Mouse (Mus musculus): ENCODE data around the gene Prrx1. TPM values are rescaled to one million over a fixed set of nuclear protein-coding genes. Genes with fewer than 3 reads are reported as not detected.

Prrx1 gene
- polyA plus RNA-seq, 1 experiment from 2014 or later: 128 TPM

DNA sequence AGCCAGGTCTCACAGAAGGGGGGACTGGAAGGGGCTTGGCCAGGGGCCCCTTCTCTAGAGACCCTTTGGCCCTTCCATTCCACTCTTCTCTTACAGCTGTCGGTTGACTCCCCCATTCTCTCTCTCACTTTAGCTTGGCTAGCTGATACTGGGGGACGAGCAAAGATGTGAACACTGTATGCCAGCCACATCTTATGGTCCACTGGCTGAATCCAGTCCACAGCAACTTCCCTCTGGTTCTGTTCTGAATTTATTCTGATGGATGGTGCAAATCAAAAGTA, 32.7 kb downstream of the Prrx1 start:
- peaks cover 50% of the 10 kb centered on the region for H3K36me3 ChIP-seq (replicated peaks)
- H3K4me3 ChIP-seq: no peak overlapping the region
- no peaks in the 10 kb centered on the region for H3K9me3 ChIP-seq
- no peak overlapping the region for H3K27ac ChIP-seq (replicated peaks)
- no peaks in the 10 kb centered on the region for H3K27me3 ChIP-seq (replicated peaks; ENCODE audit: low read depth, poor library complexity, severe bottlenecking)
- WGBS: 57% methylated on average over 2 of the region's 2 CpGs
- no peak for DNase-seq (ENCODE audit: low spot score)
- H3K4me1 ChIP-seq: peaks cover 38% of the 10 kb centered on the region

DNA sequence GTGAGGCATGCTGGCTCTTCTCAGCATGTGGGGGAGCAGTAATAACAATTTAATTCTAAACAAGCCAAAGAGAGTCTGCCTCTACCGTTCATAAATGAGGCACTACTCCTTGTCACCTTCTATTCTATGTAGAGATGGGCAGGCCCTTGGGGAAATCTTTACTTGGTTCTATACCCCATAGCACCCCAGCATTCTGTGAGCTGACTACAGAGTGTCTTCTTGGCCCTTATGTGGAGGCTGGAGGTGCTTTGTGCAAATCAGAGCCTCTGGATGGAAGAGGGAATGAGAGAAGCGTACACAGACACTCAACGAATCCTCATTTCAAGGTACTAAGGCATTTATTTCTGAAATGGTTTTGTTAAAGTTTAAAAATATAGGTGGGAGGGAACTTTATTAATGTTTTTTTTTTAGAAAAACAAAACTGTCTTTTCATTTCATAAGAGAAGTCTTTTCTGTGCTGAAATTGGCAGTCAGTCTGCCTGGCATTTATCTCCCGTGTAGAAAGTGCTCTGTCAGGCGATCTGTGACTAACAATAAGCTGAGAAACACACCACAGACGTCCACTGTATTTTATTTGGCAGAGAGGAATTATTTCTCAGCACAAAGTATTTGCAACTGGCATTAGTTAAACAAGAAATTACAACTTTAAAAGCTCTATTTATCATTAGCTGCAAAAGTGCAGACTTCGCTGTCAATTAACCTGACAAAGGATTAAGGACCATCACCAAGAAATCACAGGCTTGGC, 33.2 kb downstream of the Prrx1 start:
- Histone ChIP-seq H3K4me3 (no peak overlapping the region), H3K36me3 (replicated peaks) (peaks cover 53% of the 10 kb centered on the region)
- WGBS: 70% methylated on average over 7 of the region's 7 CpGs

DNA sequence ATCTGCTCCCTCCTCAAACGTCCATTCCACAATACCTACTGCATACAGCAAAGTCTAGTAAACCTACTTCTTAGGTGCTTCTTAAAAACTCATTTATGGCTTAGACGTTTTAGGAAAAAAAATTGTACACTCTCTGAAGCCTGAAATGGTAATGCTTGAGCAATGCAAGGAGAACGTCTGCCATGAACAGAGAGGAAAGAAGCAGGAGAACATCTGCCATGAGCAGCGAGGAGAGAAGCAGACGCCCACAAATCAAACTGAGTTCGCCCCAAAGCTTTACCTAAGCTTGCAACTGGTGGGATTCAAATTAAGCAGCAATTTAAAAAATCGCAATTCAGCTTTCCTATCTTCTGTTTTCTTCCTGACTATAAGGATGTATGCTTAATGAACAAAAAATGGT, 36.4 kb downstream of the Prrx1 start:
- peaks cover 63% of the 10 kb centered on the region for H3K36me3 ChIP-seq (replicated peaks)
- 88% methylated on average over 7 of the region's 7 CpGs for WGBS
- no peaks in the 10 kb centered on the region for H3K27me3 ChIP-seq (replicated peaks; ENCODE audit: low read depth, poor library complexity, severe bottlenecking)
- no peak overlapping the region for H3K27ac ChIP-seq (replicated peaks)
- H3K4me3 ChIP-seq: no peak overlapping the region
- DNase-seq (ENCODE audit: low spot score): no peak
- H3K4me1 ChIP-seq: peaks cover 12% of the 10 kb centered on the region
- H3K9me3 ChIP-seq: no peaks in the 10 kb centered on the region

More for the DNA sequence above, 33.2 kb downstream of the Prrx1 start:
- H3K27me3 ChIP-seq (replicated peaks; ENCODE audit: low read depth, poor library complexity, severe bottlenecking): no peaks in the 10 kb centered on the region
- peaks cover 33% of the 10 kb centered on the region for H3K4me1 ChIP-seq
- no peaks in the 10 kb centered on the region for H3K9me3 ChIP-seq
- DNase-seq (ENCODE audit: low spot score): no peak
- no peak overlapping the region for H3K27ac ChIP-seq (replicated peaks)

DNA sequence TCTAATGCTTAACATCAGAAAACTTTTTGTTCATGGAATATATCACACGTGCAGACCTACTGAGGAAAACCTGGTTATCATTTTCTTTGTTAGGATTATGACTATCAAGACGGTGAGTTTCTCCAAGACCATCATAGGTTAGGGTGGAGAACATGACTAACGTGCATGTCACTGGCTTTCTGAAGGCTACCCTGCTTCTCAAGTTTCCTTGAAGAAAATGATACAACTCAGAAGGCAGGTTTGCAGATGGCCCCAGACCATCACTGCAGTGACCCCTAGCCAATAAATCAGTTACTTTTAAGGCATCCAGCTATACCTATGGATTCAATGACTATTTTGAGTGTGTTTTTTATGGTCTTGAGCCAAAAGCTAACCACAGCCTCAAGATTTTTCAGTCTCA, 38.6 kb downstream of the Prrx1 start:
- no peaks in the 10 kb centered on the region for H3K4me1 ChIP-seq
- peaks cover 61% of the 10 kb centered on the region for H3K36me3 ChIP-seq (replicated peaks)
- WGBS: 94% methylated on average over 3 of the region's 3 CpGs
- no peak overlapping the region for H3K27ac ChIP-seq (replicated peaks)
- no peaks in the 10 kb centered on the region for H3K27me3 ChIP-seq (replicated peaks; ENCODE audit: low read depth, poor library complexity, severe bottlenecking)
- H3K9me3 ChIP-seq: no peaks in the 10 kb centered on the region
- no peak overlapping the region for H3K4me3 ChIP-seq
- DNase-seq (ENCODE audit: low spot score): no peak

DNA sequence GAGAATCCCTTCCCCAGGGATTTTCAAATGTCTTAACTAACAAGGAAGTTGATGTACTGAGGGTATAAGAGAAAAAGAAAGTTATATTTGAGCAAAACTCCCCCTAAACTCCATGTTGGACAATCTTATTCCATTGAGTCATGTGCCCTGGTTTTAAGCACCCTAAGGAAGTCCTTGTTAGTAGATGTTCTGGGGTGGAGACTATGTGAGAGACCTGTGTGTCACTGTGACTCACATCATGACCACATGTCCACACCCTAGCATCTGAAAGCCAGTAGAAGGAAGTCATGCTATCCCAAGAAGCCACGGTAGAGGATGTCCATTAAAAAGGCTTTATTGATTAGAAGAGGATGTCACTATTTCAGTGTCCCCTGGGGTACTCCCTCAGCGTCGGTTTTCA, 40.4 kb downstream of the Prrx1 start:
- Histone ChIP-seq H3K4me1 (no peaks in the 10 kb centered on the region), H3K9me3 (no peaks in the 10 kb centered on the region), H3K27me3 (replicated peaks; ENCODE audit: low read depth, poor library complexity, severe bottlenecking) (no peaks in the 10 kb centered on the region), H3K4me3 (no peak overlapping the region), H3K36me3 (replicated peaks) (peaks cover 62% of the 10 kb centered on the region), H3K27ac (replicated peaks) (no peak overlapping the region)
- DNase-seq (ENCODE audit: low spot score): no peak
- 90% methylated on average over 3 of the region's 3 CpGs for WGBS

GRCm38 (mm10) chr1:163266853-163267538, 46.5 kb downstream of the Prrx1 start:
- WGBS: 94% methylated on average over 8 of the region's 8 CpGs
- Histone ChIP-seq H3K4me1 (no peaks in the 10 kb centered on the region), H3K36me3 (replicated peaks) (peaks cover 50% of the 10 kb centered on the region)

DNA sequence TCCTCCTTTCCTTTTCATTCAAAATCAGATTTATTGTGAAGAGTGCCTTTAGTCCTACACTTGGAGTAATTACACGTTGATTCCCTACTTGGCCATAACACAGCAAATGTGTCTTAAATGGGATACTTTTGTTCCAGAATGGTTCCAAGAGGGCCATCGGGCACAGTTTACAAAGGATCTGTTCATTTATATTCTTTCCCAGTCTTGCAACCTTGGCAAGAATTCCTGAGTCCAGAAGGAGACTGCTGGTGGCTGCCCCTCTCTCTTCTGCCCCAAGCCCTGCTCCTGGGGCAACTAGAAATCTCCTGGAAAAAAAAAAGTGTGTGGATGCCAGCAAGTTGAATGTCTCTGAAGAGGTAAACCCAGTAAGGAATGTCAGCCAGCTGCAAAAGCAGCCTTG, 56.2 kb downstream of the Prrx1 start:
- DNase-seq (ENCODE audit: low spot score): no peak
- no peaks in the 10 kb centered on the region for H3K27me3 ChIP-seq (replicated peaks; ENCODE audit: low read depth, poor library complexity, severe bottlenecking)
- H3K27ac ChIP-seq (replicated peaks): no peak overlapping the region
- H3K4me1 ChIP-seq: no peaks in the 10 kb centered on the region
- no peak overlapping the region for H3K4me3 ChIP-seq
- no peaks in the 10 kb centered on the region for H3K9me3 ChIP-seq
- 86% methylated on average over 2 of the region's 2 CpGs for WGBS
- H3K36me3 ChIP-seq (replicated peaks): peaks cover 97% of the 10 kb centered on the region

More at GRCm38 (mm10) chr1:163266853-163267538, 46.5 kb downstream of the Prrx1 start:
- H3K27me3 ChIP-seq (replicated peaks; ENCODE audit: low read depth, poor library complexity, severe bottlenecking): no peaks in the 10 kb centered on the region
- H3K4me3 ChIP-seq: no peak overlapping the region
- H3K27ac ChIP-seq (replicated peaks): no peak overlapping the region
- H3K9me3 ChIP-seq: no peaks in the 10 kb centered on the region
- DNase-seq (ENCODE audit: low spot score): no peak

DNA sequence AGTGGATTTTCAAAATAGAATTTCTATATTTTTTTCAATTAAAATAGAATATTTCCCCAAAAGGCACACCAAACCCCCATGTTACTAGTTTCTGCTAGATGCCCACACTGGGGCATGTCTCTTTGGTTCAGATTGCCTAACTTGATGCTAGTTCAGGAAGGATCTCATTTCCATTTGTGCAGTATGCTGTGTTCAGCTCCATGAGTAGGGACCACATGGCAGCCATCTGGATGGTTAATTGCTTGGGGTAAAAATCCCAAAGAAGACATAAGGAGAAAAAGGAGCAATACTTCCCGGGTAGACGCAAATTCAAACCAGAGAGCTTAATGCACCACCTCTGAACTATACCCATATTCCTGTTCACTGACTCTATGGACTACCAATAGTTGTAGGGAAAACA, 57.6 kb downstream of the Prrx1 start:
- Histone ChIP-seq H3K27me3 (replicated peaks; ENCODE audit: low read depth, poor library complexity, severe bottlenecking) (no peaks in the 10 kb centered on the region), H3K4me1 (no peaks in the 10 kb centered on the region), H3K9me3 (no peaks in the 10 kb centered on the region), H3K36me3 (replicated peaks) (peaks cover 98% of the 10 kb centered on the region), H3K4me3 (no peak overlapping the region), H3K27ac (replicated peaks) (no peak overlapping the region)
- WGBS: 60% methylated on average over 2 of the region's 2 CpGs
- no peak for DNase-seq (ENCODE audit: low spot score)

- Histone ChIP-seq H3K9me3 (no peaks in the 10 kb centered on the region), H3K4me3 (no peak overlapping the region), H3K27me3 (replicated peaks; ENCODE audit: low read depth, poor library complexity, severe bottlenecking) (no peaks in the 10 kb centered on the region), H3K4me1 (no peaks in the 10 kb centered on the region), H3K27ac (replicated peaks) (no peak overlapping the region), H3K36me3 (replicated peaks) (peaks cover 93% of the 10 kb centered on the region)
- DNase-seq (ENCODE audit: low spot score): no peak
- 87% methylated on average over 4 of the region's 4 CpGs for WGBS
Observed at GRCm38 (mm10) chr1:163252796-163253195, 60.7 kb downstream of the Prrx1 start.

GRCm38 (mm10) chr1:163252331-163252730, 61.2 kb downstream of the Prrx1 start:
- H3K9me3 ChIP-seq: no peaks in the 10 kb centered on the region
- no peak overlapping the region for H3K27ac ChIP-seq (replicated peaks)
- H3K27me3 ChIP-seq (replicated peaks; ENCODE audit: low read depth, poor library complexity, severe bottlenecking): no peaks in the 10 kb centered on the region
- no peaks in the 10 kb centered on the region for H3K4me1 ChIP-seq
- peaks cover 93% of the 10 kb centered on the region for H3K36me3 ChIP-seq (replicated peaks)
- no peak overlapping the region for H3K4me3 ChIP-seq
- DNase-seq (ENCODE audit: low spot score): no peak
- WGBS: 82% methylated on average over 5 of the region's 5 CpGs

- no peaks in the 10 kb centered on the region for H3K27me3 ChIP-seq (replicated peaks; ENCODE audit: low read depth, poor library complexity, severe bottlenecking)
- H3K4me1 ChIP-seq: no peaks in the 10 kb centered on the region
- H3K9me3 ChIP-seq: no peaks in the 10 kb centered on the region
- WGBS: 83% methylated on average over 1 of the region's 1 CpGs
- H3K36me3 ChIP-seq (replicated peaks): peaks cover 88% of the 10 kb centered on the region
- DNase-seq (ENCODE audit: low spot score): no peak
- no peak overlapping the region for H3K27ac ChIP-seq (replicated peaks)
- H3K4me3 ChIP-seq: no peak overlapping the region
Observed at GRCm38 (mm10) chr1:163251766-163252165, 61.7 kb downstream of the Prrx1 start.

- no peaks in the 10 kb centered on the region for H3K9me3 ChIP-seq
- no peak for DNase-seq (ENCODE audit: low spot score)
- no peak overlapping the region for H3K4me3 ChIP-seq
- no peaks in the 10 kb centered on the region for H3K27me3 ChIP-seq (replicated peaks; ENCODE audit: low read depth, poor library complexity, severe bottlenecking)
- H3K4me1 ChIP-seq: peaks cover 22% of the 10 kb centered on the region
- H3K36me3 ChIP-seq (replicated peaks): no peaks in the 10 kb centered on the region
- 29% methylated on average over 4 of the region's 4 CpGs for WGBS
- H3K27ac ChIP-seq (replicated peaks): no peak overlapping the region
Observed at GRCm38 (mm10) chr1:163238950-163239349, 74.6 kb downstream of the Prrx1 start.

DNA sequence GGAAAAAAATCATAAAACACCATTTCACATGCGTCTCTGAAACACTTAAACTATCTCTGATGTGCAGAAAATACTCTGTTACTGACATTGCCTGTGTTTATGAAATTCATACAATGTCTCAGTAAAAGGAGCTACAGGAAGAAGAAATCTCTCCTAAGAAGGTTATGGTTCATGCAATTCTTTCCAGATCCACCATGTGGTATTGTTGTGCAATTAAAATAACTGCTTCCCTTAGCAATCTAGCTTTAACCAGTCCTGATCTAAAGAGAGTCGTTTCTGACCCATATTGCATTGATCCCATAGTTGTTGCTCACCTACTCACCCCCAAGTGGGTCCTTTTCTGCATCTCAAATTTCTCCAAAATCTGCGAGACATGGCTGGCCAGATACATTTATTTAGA, 82.3 kb downstream of the Prrx1 start:
- Histone ChIP-seq H3K27me3 (replicated peaks; ENCODE audit: low read depth, poor library complexity, severe bottlenecking) (no peaks in the 10 kb centered on the region), H3K9me3 (no peaks in the 10 kb centered on the region), H3K4me3 (no peak overlapping the region), H3K36me3 (replicated peaks) (no peaks in the 10 kb centered on the region), H3K27ac (replicated peaks) (no peak overlapping the region), H3K4me1 (peaks cover 4% of the 10 kb centered on the region; the same call in 1 of the 2 replicates)
- WGBS: 78% methylated on average over 3 of the region's 3 CpGs
- no peak for DNase-seq (ENCODE audit: low spot score)

All from embryonic facial prominence, embryonic 10.5 days (tissue).